Mouse (Mus musculus): ENCODE results near the gene Uchl3. TPM values are rescaled to one million over a fixed set of nuclear protein-coding genes. Genes with fewer than 3 reads are reported as not detected.
A peak's percentile ranks its signal among the peaks of the same experiment; 100 is the strongest.

The Uchl3 gene
- polyA plus RNA-seq, 1 experiment from 2014 or later: 43.0 TPM

DNA sequence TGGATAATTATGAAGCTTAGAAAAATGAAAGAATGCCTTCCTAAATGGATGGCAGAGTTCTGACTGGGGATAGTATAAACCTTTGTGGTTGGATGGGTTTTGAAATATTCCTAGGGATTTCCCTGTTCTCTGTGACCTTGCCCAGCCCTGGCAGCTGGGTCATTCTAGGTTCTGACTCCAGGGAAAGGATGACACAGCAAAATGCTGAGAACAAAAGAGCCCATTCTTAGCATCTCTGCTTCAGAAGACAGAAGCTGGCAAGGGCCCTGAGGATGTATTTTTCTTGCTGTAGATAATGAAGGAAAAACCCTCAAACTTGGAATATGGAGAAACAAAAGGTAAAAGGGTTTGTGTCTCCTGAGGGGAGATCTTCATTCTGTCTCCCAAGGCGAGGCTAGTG is 40.6 kb upstream of the Uchl3 start:
- Histone ChIP-seq H3K9me3 (ENCODE audit: low read length) (no peaks in the 10 kb centered on the region), H3K36me3 (ENCODE audit: insufficient read depth, low read length) (no peaks in the 10 kb centered on the region), H3K4me1 (ENCODE audit: insufficient read depth, low read depth, low read length) (no peaks in the 10 kb centered on the region), H3K27me3 (replicated peaks; ENCODE audit: insufficient read depth, low read length) (no peaks in the 10 kb centered on the region), H3K9ac (replicated peaks; ENCODE audit: low read depth) (no peak overlapping the region), H3K4me3 (ENCODE audit: low read depth, low read length) (no peak overlapping the region), H3K4me2 (replicated peaks; ENCODE audit: low read depth, low read length) (no peak overlapping the region), H3K27ac (ENCODE audit: low read length) (no peak overlapping the region)
- TF ChIP-seq EP300 (IDR thresholded peaks at IDR 0.05) (no peak), CTCF (IDR thresholded peaks at IDR 0.05) (no peak)
- no peak for ATAC-seq
- 70% methylated on average over 1 of the region's 1 CpGs for WGBS
- DNase-seq (ENCODE audit: low spot score): no peak

- Histone ChIP-seq H3K9me3 (ENCODE audit: low read length) (no peaks in the 10 kb centered on the region), H3K27ac (ENCODE audit: low read length) (no peak overlapping the region), H3K27me3 (replicated peaks; ENCODE audit: insufficient read depth, low read length) (no peaks in the 10 kb centered on the region), H3K4me2 (replicated peaks; ENCODE audit: low read depth, low read length) (no peak overlapping the region), H3K4me3 (ENCODE audit: low read depth, low read length) (no peak overlapping the region), H3K4me1 (ENCODE audit: insufficient read depth, low read depth, low read length) (no peaks in the 10 kb centered on the region), H3K36me3 (ENCODE audit: insufficient read depth, low read length) (no peaks in the 10 kb centered on the region), H3K9ac (replicated peaks; ENCODE audit: low read depth) (no peak overlapping the region)
- no peak for DNase-seq (ENCODE audit: low spot score)
- TF ChIP-seq EP300 (IDR thresholded peaks at IDR 0.05) (no peak), CTCF (IDR thresholded peaks at IDR 0.05) (no peak)
- WGBS: 61% methylated on average over 9 of the region's 9 CpGs
- ATAC-seq: no peak
Observed at GRCm38 (mm10) chr14:101616178-101616577, 37.6 kb upstream of the Uchl3 start.

DNA sequence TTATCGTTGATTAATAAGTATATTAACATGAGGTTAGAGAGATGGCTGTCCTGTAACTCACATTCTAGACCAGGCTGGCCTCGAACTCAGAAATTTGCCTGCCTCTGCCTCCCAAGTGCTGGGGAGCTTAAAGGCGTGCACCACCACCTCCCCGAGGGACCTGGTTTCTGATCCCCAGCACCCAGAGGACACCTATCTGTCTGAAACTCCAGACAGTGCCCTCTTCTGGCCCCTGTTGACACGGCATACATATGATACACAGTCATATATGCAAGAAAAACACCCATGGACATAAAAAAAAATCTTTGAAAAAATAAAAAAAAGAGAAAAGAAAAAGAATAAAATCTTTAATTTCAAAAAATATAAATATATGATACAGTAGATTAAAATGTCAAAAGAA is 36.1 kb upstream of the Uchl3 start:
- H3K4me2 ChIP-seq (replicated peaks; ENCODE audit: low read depth, low read length): no peak overlapping the region
- no peaks in the 10 kb centered on the region for H3K4me1 ChIP-seq (ENCODE audit: insufficient read depth, low read depth, low read length)
- TF ChIP-seq EP300 (IDR thresholded peaks at IDR 0.05) (no peak), CTCF (IDR thresholded peaks at IDR 0.05) (no peak)
- DNase-seq (ENCODE audit: low spot score): no peak
- no peaks in the 10 kb centered on the region for H3K27me3 ChIP-seq (replicated peaks; ENCODE audit: insufficient read depth, low read length)
- H3K36me3 ChIP-seq (ENCODE audit: insufficient read depth, low read length): no peaks in the 10 kb centered on the region
- H3K9ac ChIP-seq (replicated peaks; ENCODE audit: low read depth): no peak overlapping the region
- no peak for ATAC-seq
- WGBS: 87% methylated on average over 5 of the region's 5 CpGs
- no peaks in the 10 kb centered on the region for H3K9me3 ChIP-seq (ENCODE audit: low read length)
- no peak overlapping the region for H3K4me3 ChIP-seq (ENCODE audit: low read depth, low read length)
- no peak overlapping the region for H3K27ac ChIP-seq (ENCODE audit: low read length)

- DNase-seq (ENCODE audit: low spot score) (no peak), ATAC-seq (no peak)
- H3K4me2 ChIP-seq (replicated peaks; ENCODE audit: low read depth, low read length): no peak overlapping the region
- TF ChIP-seq EP300 (IDR thresholded peaks at IDR 0.05) (no peak), CTCF (IDR thresholded peaks at IDR 0.05) (no peak)
- H3K9me3 ChIP-seq (ENCODE audit: low read length): no peaks in the 10 kb centered on the region
- H3K9ac ChIP-seq (replicated peaks; ENCODE audit: low read depth): no peak overlapping the region
- WGBS: 87% methylated on average over 2 of the region's 2 CpGs
- no peak overlapping the region for H3K4me3 ChIP-seq (ENCODE audit: low read depth, low read length)
- no peaks in the 10 kb centered on the region for H3K4me1 ChIP-seq (ENCODE audit: insufficient read depth, low read depth, low read length)
- no peak overlapping the region for H3K27ac ChIP-seq (ENCODE audit: low read length)
- H3K27me3 ChIP-seq (replicated peaks; ENCODE audit: insufficient read depth, low read length): no peaks in the 10 kb centered on the region
- H3K36me3 ChIP-seq (ENCODE audit: insufficient read depth, low read length): peaks cover 15% of the 10 kb centered on the region; the same call in 1 of the 2 replicates
Observed at GRCm38 (mm10) chr14:101630548-101630947, 23.2 kb upstream of the Uchl3 start.

- peaks cover 15% of the 10 kb centered on the region; the same call in 1 of the 2 replicates for H3K36me3 ChIP-seq (ENCODE audit: insufficient read depth, low read length)
- no peak overlapping the region for H3K9ac ChIP-seq (replicated peaks; ENCODE audit: low read depth)
- H3K4me3 ChIP-seq (ENCODE audit: low read depth, low read length): no peak overlapping the region
- no peak for ATAC-seq
- no peak overlapping the region for H3K27ac ChIP-seq (ENCODE audit: low read length)
- 100% methylated on average over 1 of the region's 1 CpGs for WGBS
- no peaks in the 10 kb centered on the region for H3K27me3 ChIP-seq (replicated peaks; ENCODE audit: insufficient read depth, low read length)
- no peaks in the 10 kb centered on the region for H3K9me3 ChIP-seq (ENCODE audit: low read length)
- H3K4me1 ChIP-seq (ENCODE audit: insufficient read depth, low read depth, low read length): no peaks in the 10 kb centered on the region
- H3K4me2 ChIP-seq (replicated peaks; ENCODE audit: low read depth, low read length): no peak overlapping the region
- TF ChIP-seq CTCF (IDR thresholded peaks at IDR 0.05): peak; percentile 44
- no peak for TF ChIP-seq EP300 (IDR thresholded peaks at IDR 0.05)
- DNase-seq (ENCODE audit: low spot score): no peak
Observed at GRCm38 (mm10) chr14:101635765-101636164, 18.0 kb upstream of the Uchl3 start.

DNA sequence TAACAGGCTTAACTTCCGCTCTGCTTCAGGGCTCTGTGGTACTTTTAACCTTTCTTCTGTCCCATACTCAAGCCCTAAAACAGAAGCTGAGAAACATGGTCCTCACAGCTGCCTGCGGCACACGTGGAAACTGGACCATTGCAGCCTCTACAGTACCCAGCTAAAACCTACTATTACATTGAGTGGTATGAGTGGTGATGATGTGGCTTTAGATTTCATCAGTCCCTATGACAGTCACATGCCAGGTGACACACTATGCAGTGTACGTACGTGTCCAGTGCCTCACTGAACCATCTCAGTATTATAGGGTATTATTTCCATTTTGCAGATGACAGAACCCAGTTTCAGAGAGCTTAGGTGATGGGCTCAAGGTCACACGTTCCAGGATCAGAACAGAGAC is 16.4 kb upstream of the Uchl3 start:
- H3K9ac ChIP-seq (replicated peaks; ENCODE audit: low read depth): no peak overlapping the region
- WGBS: 91% methylated on average over 6 of the region's 6 CpGs
- peaks cover 8% of the 10 kb centered on the region; the same call in 1 of the 2 replicates for H3K36me3 ChIP-seq (ENCODE audit: insufficient read depth, low read length)
- no peaks in the 10 kb centered on the region for H3K27me3 ChIP-seq (replicated peaks; ENCODE audit: insufficient read depth, low read length)
- no peaks in the 10 kb centered on the region for H3K4me1 ChIP-seq (ENCODE audit: insufficient read depth, low read depth, low read length)
- no peak overlapping the region for H3K27ac ChIP-seq (ENCODE audit: low read length)
- DNase-seq (ENCODE audit: low spot score): no peak
- ATAC-seq: no peak
- H3K4me2 ChIP-seq (replicated peaks; ENCODE audit: low read depth, low read length): no peak overlapping the region
- no peaks in the 10 kb centered on the region for H3K9me3 ChIP-seq (ENCODE audit: low read length)
- TF ChIP-seq CTCF (IDR thresholded peaks at IDR 0.05): no peak
- H3K4me3 ChIP-seq (ENCODE audit: low read depth, low read length): no peak overlapping the region

Measured in lung, postnatal 0 days (tissue).